Mouse (Mus musculus) megakaryocyte, embryonic 14.5 days (primary cell): ENCODE results near the gene Lrrc45.

Source experiments
- FLI1 ChIP-seq: IDR thresholded peaks from 2 replicates; pipeline ENCODE4 v1.6.1; 2012; ENCODE audit warnings: low read length, inconsistent platforms, mixed read lengths
- GATA1 ChIP-seq: IDR thresholded peaks from 3 replicates; pipeline ENCODE4 v1.6.1; 2012; ENCODE audit warnings: mixed read lengths, low read length, inconsistent platforms, borderline replicate concordance

GRCm38 (mm10) chr11:120709551-120709950 is 4.2 kb upstream of the Lrrc45 start:
- TF ChIP-seq GATA1 = no peak
- TF ChIP-seq FLI1 = no peak
